Mouse (Mus musculus): ENCODE results near the gene Tnpo1. TPM values are rescaled to one million over a fixed set of nuclear protein-coding genes. Genes with fewer than 3 reads are reported as not detected.

Tnpo1 gene
- total RNA-seq, 1 experiment from 2014 or later, result 97.8 TPM

DNA sequence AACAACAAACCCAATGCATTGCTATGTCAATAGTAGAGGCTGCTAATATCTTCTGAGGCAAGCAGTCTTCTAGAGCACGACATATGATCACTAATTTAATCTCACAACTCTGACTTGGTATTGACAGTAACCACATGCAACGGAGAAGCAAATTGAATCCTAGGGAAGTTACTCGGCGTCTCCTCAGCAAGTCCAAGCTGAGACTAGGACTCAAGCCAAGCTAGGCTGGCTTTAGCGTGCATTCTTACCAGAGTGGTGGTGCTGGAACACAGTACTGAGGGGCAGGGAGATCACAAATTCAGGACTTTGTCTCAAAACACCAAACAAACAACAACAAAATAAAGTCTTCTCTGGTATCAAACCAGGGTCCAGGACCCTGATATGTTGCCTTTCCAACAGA lies 28.6 kb downstream of the Tnpo1 start:
- ATAC-seq (ENCODE audit: extremely low read depth, insufficient number of reproducible peaks, low FRiP score, poor library complexity, severe bottlenecking), result no peak

DNA sequence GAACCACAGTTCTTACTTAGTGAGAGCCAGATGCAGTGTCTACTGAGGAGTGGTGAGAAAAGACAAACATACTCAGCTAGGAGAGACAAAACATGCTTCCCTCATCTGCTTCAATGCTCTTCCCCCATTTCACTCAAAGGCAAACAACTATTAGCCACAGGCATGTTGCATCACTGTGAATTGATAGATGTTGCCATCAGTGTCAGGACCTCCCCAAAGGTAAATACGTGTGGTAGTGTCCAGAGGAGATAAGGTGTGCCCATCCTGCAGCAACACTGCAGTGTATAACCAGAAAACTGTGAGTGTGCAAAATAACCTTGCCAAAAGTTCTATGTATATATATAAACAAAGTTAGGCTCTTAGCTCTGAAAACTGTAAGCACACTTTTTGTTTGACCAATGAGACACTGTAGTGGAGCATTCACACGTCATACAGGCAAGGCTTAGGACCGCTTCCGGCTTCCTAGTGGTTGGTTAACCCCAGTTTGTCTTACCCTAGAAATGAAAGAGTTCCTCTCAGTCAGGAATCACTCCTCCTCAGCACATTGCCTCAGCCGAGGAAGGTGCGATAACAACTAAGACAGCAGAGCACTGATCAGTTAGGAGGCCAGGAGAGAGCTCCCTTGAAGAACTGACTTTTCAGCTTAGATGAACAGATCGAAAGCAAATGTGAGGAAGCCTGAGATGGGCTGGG lies 29.6 kb downstream of the Tnpo1 start:
- ATAC-seq (ENCODE audit: extremely low read depth, insufficient number of reproducible peaks, low FRiP score, poor library complexity, severe bottlenecking), result peak; percentile 74

DNA sequence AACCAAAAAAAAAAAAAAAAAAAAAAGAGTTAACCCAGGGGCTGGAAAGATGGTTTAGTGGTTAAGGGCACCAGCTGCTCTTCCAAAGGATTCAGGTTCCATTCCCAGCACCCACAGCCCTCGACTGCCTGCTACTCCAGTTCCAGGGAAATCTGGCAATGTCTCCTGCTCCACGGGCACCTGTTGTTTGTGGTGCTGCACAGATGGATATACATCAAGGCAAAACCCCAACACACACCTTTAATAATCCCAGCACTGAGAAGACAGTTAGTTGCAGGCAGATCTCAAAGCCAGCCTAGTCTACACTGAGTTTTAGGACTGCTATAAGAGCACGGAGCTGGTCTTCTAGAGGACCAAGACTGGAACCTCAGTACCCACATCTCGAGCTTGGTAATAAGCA lies 30.2 kb downstream of the Tnpo1 start:
- ATAC-seq (ENCODE audit: extremely low read depth, insufficient number of reproducible peaks, low FRiP score, poor library complexity, severe bottlenecking), result no peak

GRCm38 (mm10) chr13:98894900-98895299 lies 31.3 kb downstream of the Tnpo1 start:
- no peak for ATAC-seq (ENCODE audit: extremely low read depth, insufficient number of reproducible peaks, low FRiP score, poor library complexity, severe bottlenecking)

DNA sequence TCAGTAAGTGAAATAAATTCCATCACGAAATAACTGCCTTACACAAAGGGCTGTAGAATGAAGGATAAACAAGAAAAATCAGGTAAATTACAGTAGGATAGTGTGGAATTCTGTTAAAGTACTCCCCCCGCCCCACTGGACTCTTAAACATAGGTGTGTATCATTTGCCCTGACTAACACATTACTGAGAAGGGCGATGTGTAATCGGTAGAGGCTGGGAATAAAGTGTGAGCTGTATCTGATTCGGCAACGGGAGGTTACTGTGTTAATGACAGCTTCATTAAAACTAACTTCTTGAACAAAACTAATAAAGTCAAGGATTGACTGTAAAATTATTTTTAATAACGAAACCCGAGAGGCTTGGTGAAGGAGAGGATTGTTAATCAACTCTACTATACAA lies 34.7 kb downstream of the Tnpo1 start:
- no peak for ATAC-seq (ENCODE audit: extremely low read depth, insufficient number of reproducible peaks, low FRiP score, poor library complexity, severe bottlenecking)

DNA sequence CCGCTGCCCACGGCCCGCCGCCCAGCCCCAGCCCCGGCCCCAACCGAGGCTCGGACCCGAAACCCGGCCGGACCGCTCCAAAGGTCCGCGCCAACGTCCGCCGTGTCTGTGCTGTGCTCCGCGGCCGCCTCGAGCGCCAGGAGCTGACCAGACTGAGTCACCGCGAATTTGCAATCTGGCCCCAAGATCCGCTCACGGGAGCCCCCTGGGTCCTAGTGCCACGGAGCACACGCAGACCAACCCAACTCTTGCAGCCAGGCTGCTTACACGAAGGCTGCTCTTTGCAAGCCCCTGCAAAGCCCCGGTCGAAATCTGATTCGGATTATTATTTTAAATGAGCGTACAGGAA lies 35.3 kb downstream of the Tnpo1 start:
- ATAC-seq (ENCODE audit: extremely low read depth, insufficient number of reproducible peaks, low FRiP score, poor library complexity, severe bottlenecking), result peak; percentile 89

DNA sequence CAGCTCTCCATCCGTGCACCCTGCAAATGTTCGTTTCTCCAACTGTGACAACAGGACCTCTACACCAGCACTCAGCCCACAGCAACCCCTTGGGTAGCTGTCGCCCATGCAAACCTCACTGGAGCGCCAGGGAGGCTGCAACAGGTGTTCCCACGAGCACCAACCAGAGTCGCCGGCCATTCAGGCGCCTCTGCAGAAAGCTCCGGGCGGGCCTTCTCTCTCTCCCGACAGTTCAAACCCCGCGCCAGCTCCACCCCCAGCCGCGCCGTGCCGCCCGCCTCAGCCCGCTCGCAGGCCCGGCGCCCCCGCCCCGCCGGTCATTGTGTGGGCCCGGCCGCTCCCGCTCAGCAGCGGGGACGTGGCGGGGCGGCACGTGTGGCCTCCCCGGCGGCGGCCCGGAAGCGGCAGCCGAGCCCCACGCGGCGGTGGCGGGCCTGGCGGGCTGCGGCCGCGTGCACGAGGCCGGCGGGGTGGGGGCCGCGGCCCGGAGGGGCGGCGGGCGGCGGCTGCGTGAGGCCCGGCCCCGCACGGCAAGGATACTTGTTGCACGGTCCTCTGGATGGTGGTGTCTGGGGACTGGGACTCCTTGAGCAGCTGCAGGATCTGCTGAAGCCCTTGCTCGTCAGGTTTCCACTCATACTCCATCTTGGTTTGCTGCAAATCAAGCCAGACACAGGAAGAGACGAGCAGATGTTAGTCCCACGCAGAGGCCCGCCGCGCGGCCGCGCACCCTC lies 35.9 kb downstream of the Tnpo1 start:
- peak; percentile 33; the same call in 1 of the 2 replicates for ATAC-seq (ENCODE audit: extremely low read depth, insufficient number of reproducible peaks, low FRiP score, poor library complexity, severe bottlenecking)

DNA sequence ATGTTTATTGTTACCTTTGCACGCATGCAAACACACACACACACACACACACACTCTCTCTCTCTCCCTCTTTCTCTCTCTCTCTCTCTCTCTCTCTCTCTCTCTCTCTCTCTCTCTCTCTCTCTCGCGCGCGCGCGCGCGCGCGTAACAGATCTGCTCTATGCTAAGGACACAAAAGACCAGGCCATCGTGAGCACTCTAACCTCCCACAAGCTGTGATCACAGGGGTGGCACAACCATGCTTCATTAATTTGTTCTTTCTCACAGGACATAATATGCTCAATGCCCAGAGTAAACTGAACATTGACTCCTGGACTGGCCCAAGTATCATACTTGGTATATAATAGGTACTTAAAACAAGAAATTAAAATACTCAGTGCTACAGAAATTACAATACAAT lies 37.0 kb downstream of the Tnpo1 start:
- no peak for ATAC-seq (ENCODE audit: extremely low read depth, insufficient number of reproducible peaks, low FRiP score, poor library complexity, severe bottlenecking)

- no peak for ATAC-seq (ENCODE audit: extremely low read depth, insufficient number of reproducible peaks, low FRiP score, poor library complexity, severe bottlenecking)
These were observed 42.4 kb downstream of the Tnpo1 start for GRCm38 (mm10) chr13:98883774-98884173.

DNA sequence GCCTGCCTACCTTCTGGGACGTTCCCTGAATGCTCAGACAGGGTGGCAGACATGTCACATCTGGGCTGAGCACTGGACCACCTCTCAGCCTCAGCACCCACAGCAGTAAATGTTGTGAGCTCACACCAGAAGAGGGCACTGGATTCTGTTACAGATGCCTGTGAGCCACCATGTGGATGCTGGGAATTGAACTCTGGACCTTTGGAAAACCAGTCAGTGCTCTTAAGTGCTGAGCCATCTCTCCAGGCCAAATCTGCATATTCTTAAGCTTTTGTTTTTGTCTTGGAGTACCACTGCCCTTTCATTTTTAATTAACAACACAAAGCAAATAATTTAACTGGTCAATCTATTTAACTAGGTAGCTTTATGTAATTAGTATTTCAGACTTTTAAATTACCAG lies 44.2 kb downstream of the Tnpo1 start:
- no peak for ATAC-seq (ENCODE audit: extremely low read depth, insufficient number of reproducible peaks, low FRiP score, poor library complexity, severe bottlenecking)

GRCm38 (mm10) chr13:98880336-98880735 lies 45.8 kb downstream of the Tnpo1 start:
- no peak for ATAC-seq (ENCODE audit: extremely low read depth, insufficient number of reproducible peaks, low FRiP score, poor library complexity, severe bottlenecking)

- ATAC-seq (ENCODE audit: extremely low read depth, insufficient number of reproducible peaks, low FRiP score, poor library complexity, severe bottlenecking), result no peak
These were observed 46.8 kb downstream of the Tnpo1 start for GRCm38 (mm10) chr13:98879422-98879821.

DNA sequence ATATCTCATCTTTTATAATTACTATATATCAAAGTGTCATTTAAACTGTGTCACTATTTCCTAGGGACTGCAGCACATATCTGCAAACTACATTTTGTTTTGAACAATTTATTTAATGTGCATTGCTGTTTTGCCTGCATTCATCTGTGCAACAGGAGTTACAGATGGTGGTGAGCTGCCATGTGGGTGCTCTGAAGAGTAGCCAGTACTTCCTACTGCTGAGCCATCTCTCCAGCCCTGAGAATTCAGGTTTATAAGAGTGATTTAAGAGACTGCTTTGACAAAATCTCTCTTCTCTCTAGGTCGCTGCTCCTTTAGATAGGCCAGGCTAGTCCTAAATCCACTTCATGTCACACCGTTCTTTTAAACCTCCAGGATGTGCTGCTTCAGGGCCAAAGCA lies 49.0 kb downstream of the Tnpo1 start:
- ATAC-seq (ENCODE audit: extremely low read depth, insufficient number of reproducible peaks, low FRiP score, poor library complexity, severe bottlenecking), result no peak

- no peak for ATAC-seq (ENCODE audit: extremely low read depth, insufficient number of reproducible peaks, low FRiP score, poor library complexity, severe bottlenecking)
These were observed 51.5 kb downstream of the Tnpo1 start for GRCm38 (mm10) chr13:98874727-98875126.

DNA sequence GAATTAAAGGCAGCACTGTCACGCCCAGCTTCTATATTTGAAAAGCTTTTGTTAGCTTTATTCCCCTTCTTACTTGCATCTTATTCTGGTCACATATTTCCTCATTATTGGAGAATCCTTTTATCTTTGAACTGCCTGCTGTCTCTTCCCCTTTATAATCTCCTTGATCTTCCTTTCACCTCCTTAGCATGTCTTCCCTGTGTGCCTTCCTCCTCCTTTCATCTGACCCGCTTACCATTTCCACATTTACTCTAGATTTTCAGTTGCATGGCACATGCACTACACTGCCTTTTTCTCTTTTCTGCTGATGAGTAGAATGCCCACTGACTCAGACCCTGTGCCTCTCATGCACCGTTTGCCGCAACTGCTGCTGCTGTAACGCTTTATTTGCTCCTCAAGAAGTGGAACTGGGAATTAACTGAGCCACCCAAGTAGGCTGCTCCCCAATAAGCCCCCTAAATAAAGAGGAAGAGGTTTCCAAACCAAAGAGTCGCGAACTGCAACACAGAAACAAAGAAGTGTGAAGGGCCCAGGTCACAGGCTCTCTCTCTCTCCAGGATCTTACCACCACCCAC lies 53.8 kb downstream of the Tnpo1 start:
- ATAC-seq (ENCODE audit: extremely low read depth, insufficient number of reproducible peaks, low FRiP score, poor library complexity, severe bottlenecking), result no peak

DNA sequence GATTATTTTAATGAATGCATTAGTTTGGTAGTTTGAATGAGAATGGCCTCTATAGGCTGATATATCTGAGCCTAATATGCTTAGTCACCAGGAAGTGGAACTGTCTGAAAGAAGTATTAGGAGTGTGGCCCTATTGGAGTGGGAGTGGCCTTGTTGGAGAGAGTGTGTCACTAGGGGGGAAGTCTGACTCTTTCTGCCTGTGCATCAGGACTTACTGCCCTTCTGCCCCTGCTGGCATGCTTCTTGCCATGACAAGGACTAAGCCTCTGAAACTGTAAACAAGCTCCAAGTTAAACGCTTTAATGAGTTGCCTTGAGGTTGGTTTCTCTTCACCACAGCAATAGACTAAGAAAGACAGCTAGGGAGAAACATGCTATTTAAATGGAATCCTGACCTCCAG lies 54.9 kb downstream of the Tnpo1 start:
- ATAC-seq (ENCODE audit: extremely low read depth, insufficient number of reproducible peaks, low FRiP score, poor library complexity, severe bottlenecking), result no peak; the same call in 1 of the 2 replicates

DNA sequence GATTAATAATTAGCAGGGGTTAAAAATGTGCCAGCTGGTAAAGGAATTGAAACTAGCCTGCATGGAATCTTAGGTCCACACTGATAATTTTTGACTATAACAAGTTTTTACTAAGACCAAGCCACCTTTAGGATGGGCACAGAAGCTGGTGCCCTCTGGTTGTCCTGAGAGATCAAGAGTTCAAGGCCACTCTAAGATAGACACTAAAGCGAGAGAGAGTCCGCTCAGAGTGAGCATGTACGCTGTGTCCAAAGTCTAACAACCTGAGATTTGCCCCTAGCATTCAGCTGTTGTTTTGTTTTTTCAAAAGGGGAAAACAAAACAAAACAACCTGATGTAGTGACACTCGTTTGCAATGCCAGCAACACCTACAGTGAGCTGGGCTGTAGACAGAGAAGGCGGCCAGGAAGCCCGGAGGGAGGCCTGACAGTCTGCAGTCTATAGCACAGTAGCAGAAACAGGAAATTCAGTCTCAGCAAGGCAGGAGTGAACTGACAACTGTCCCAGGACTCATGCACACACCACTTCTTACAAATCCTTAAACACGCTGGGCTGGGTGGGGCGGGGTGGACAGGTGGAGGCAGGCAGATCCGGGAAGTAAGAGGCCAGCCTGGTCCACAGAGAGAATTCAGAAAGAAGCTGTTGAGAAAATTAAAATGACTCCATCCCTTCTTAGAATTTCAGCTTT lies 57.8 kb downstream of the Tnpo1 start:
- ATAC-seq (ENCODE audit: extremely low read depth, insufficient number of reproducible peaks, low FRiP score, poor library complexity, severe bottlenecking), result no peak

- ATAC-seq (ENCODE audit: extremely low read depth, insufficient number of reproducible peaks, low FRiP score, poor library complexity, severe bottlenecking), result peak; percentile 82
These were observed 58.4 kb downstream of the Tnpo1 start for GRCm38 (mm10) chr13:98867810-98868209.

GRCm38 (mm10) chr13:98855291-98855690 lies 70.9 kb downstream of the Tnpo1 start:
- no peak for ATAC-seq (ENCODE audit: extremely low read depth, insufficient number of reproducible peaks, low FRiP score, poor library complexity, severe bottlenecking)

DNA sequence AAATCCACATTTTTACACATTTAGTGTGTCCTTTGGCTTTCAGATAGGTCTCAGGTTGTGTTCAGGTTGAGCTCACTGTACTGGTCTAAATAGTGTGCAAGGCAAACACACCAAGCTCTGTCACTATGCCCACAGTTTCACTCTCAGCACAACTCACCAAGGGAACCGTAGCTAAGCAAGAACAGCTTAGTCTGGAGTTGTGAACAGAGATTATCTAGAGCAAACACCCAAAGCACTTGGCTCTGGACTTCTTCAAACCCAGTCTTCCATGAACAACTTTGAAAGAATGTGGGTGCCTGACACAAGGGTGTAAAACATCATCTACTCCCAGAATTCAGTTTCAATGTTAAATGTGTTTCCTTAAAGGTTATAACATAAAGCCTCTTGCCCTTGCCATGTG lies 80.4 kb downstream of the Tnpo1 start:
- ATAC-seq (ENCODE audit: extremely low read depth, insufficient number of reproducible peaks, low FRiP score, poor library complexity, severe bottlenecking), result no peak
